In the genomic region with DNA sequence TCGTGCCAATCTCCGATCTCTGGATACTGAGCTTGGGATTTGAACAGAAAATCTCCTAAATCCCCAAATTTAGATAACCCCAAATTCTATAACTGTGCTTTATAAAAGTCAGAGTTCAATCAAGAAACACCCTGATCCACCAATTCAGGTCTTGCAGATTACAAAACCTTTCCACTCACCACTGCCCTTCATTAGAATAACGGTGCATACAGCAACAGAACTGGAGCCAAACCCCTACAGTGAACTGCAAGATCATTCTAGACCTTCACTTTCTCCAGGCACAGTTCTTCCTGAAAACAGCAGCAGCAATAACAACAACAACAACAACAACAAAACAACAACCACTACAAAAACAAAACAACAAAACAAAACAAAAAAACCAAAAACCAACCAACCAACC, we compare ENCODE assay signal across 22 mouse cellular contexts. TPM values are rescaled to one million over a fixed set of nuclear protein-coding genes. Genes with fewer than 3 reads are reported as not detected.
ATAC-seq and TF ChIP-seq lines count a peak whose summit lies in the region.
"Had no signal": no experiment of that assay in that cellular context is flagged by ENCODE, and none has a peak within 500 bp of the region (broad histone marks: within the 10 kb centered on the region; RNA-seq: fewer than 3 reads in every experiment).

No protein-coding gene starts in this region.

- no peaks in the 10 kb centered on the region for H3K9me3 ChIP-seq in liver, embryonic 16.5 days (replicated peaks; ENCODE audit: control insufficient read depth, low read length)
- no peaks in the 10 kb centered on the region for H3K9me3 ChIP-seq in liver, embryonic 12.5 days (replicated peaks)
- no peaks in the 10 kb centered on the region for H3K9me3 ChIP-seq in intestine, postnatal 0 days (ENCODE audit: control insufficient read depth)
- H3K9me3 ChIP-seq: embryonic facial prominence, embryonic 12.5 days; embryonic facial prominence, embryonic 15.5 days; forebrain, embryonic 12.5 days; forebrain, embryonic 15.5 days; G1E; heart, embryonic 10.5 days; heart, embryonic 13.5 days had no signal

- no peaks in the 10 kb centered on the region for H3K36me3 ChIP-seq in liver, embryonic 16.5 days (ENCODE audit: control insufficient read depth, insufficient read depth)
- H3K36me3 ChIP-seq in liver, embryonic 12.5 days, result no peaks in the 10 kb centered on the region
- H3K36me3 ChIP-seq in macrophage (ENCODE audit: inconsistent target), result no peaks in the 10 kb centered on the region
- H3K36me3 ChIP-seq in intestine, postnatal 0 days (ENCODE audit: control insufficient read depth, insufficient read depth), result no peaks in the 10 kb centered on the region
- H3K36me3 ChIP-seq: embryonic facial prominence, embryonic 12.5 days; embryonic facial prominence, embryonic 15.5 days; forebrain, embryonic 12.5 days; forebrain, embryonic 15.5 days; G1E; heart, embryonic 10.5 days; heart, embryonic 13.5 days had no signal

- peak overlapping the region; percentile 4; the same call in 1 of the 2 replicates for H3K27ac ChIP-seq in liver, embryonic 16.5 days (ENCODE audit: low read length)
- no peak overlapping the region for H3K27ac ChIP-seq in liver, embryonic 12.5 days
- peak overlapping the region; percentile 27; the same call in 1 of the 2 replicates for H3K27ac ChIP-seq in macrophage
- no peak overlapping the region for H3K27ac ChIP-seq in intestine, postnatal 0 days (ENCODE audit: low read depth, low read length)
- H3K27ac ChIP-seq: embryonic facial prominence, embryonic 12.5 days; embryonic facial prominence, embryonic 15.5 days; forebrain, embryonic 12.5 days; forebrain, embryonic 15.5 days; heart, adult 2 months; heart, embryonic 10.5 days; heart, embryonic 13.5 days; hindbrain, embryonic 14.5 days; hindbrain, postnatal 0 days had no signal

- TF ChIP-seq CTCF in intestine, postnatal 0 days (IDR thresholded peaks at IDR 0.05; ENCODE audit: low read depth), result no peak

- H3K9ac ChIP-seq in liver, embryonic 16.5 days (ENCODE audit: low read depth, low read length), result no peak overlapping the region
- no peak overlapping the region for H3K9ac ChIP-seq in liver, embryonic 12.5 days
- H3K9ac ChIP-seq in intestine, postnatal 0 days (ENCODE audit: low read depth, low read length), result no peak overlapping the region
- H3K9ac ChIP-seq: embryonic facial prominence, embryonic 12.5 days; embryonic facial prominence, embryonic 15.5 days; forebrain, embryonic 12.5 days; forebrain, embryonic 15.5 days; heart, embryonic 13.5 days; hindbrain, embryonic 14.5 days had no signal

- H3K4me1 ChIP-seq in liver, embryonic 16.5 days (ENCODE audit: control insufficient read depth, low read depth, low read length), result no peaks in the 10 kb centered on the region; the same call in 1 of the 2 replicates
- H3K4me1 ChIP-seq in liver, embryonic 12.5 days, result no peaks in the 10 kb centered on the region
- no peaks in the 10 kb centered on the region for H3K4me1 ChIP-seq in intestine, postnatal 0 days (replicated peaks; ENCODE audit: control insufficient read depth, insufficient read depth, low read length)
- H3K4me1 ChIP-seq: embryonic facial prominence, embryonic 12.5 days; embryonic facial prominence, embryonic 15.5 days; forebrain, embryonic 12.5 days; forebrain, embryonic 15.5 days; heart, embryonic 10.5 days; heart, embryonic 13.5 days had no signal

- 59% methylated on average over 3 of the region's 3 CpGs for WGBS in liver, embryonic 16.5 days (ENCODE audit: insufficient replicate concordance)
- 65% methylated on average over 3 of the region's 3 CpGs for WGBS in liver, embryonic 12.5 days (ENCODE audit: insufficient replicate concordance)
- WGBS in macrophage (ENCODE audit: missing documents), result 55% methylated on average over 3 of the region's 3 CpGs
- 76% methylated on average over 3 of the region's 3 CpGs for WGBS in intestine, postnatal 0 days

- no peak overlapping the region for H3K4me3 ChIP-seq in liver, embryonic 16.5 days (ENCODE audit: low read depth, low read length)
- no peak overlapping the region for H3K4me3 ChIP-seq in liver, embryonic 12.5 days
- no peak overlapping the region for H3K4me3 ChIP-seq in macrophage (ENCODE audit: inconsistent target)
- no peak overlapping the region for H3K4me3 ChIP-seq in intestine, postnatal 0 days (ENCODE audit: low read depth, low read length)
- H3K4me3 ChIP-seq: embryonic facial prominence, embryonic 12.5 days; embryonic facial prominence, embryonic 15.5 days; forebrain, embryonic 12.5 days; forebrain, embryonic 15.5 days; heart, adult 2 months; heart, embryonic 10.5 days; heart, embryonic 13.5 days had no signal

- no peak overlapping the region for H3K4me2 ChIP-seq in liver, embryonic 16.5 days (ENCODE audit: low read depth, low read length)
- no peak overlapping the region for H3K4me2 ChIP-seq in liver, embryonic 12.5 days
- H3K4me2 ChIP-seq in intestine, postnatal 0 days (replicated peaks; ENCODE audit: low read depth), result no peak overlapping the region
- H3K4me2 ChIP-seq: embryonic facial prominence, embryonic 12.5 days; embryonic facial prominence, embryonic 15.5 days; forebrain, embryonic 12.5 days; forebrain, embryonic 15.5 days; heart, embryonic 13.5 days; hindbrain, embryonic 14.5 days had no signal

- no peak for ATAC-seq in liver, embryonic 16.5 days (ENCODE audit: low read depth)
- no peak for ATAC-seq in liver, embryonic 12.5 days
- ATAC-seq in common myeloid progenitor, adult 5-6 weeks (replicated peaks; ENCODE audit: low read depth, poor library complexity, severe bottlenecking), result 0 out of 2 replicates have a peak, but pooled peaks have one; percentile 22
- ATAC-seq in intestine, postnatal 0 days, result no peak
- ATAC-seq in activated CD4-positive, CD25-positive, alpha-beta regulatory T cell, adult 4 months, result no peak
- ATAC-seq: forebrain, embryonic 15.5 days; hindbrain, postnatal 0 days; Patski had no signal

- no peaks in the 10 kb centered on the region for H3K27me3 ChIP-seq in liver, embryonic 16.5 days (ENCODE audit: control insufficient read depth, insufficient read depth, low read depth, low read length)
- H3K27me3 ChIP-seq in liver, embryonic 12.5 days (replicated peaks), result no peaks in the 10 kb centered on the region
- H3K27me3 ChIP-seq in intestine, postnatal 0 days (replicated peaks; ENCODE audit: control insufficient read depth, insufficient read depth, low read length), result no peaks in the 10 kb centered on the region
- H3K27me3 ChIP-seq: embryonic facial prominence, embryonic 12.5 days; embryonic facial prominence, embryonic 15.5 days; forebrain, embryonic 12.5 days; forebrain, embryonic 15.5 days; heart, embryonic 13.5 days had no signal

- H3K79me2 ChIP-seq in macrophage (ENCODE audit: inconsistent target), result no peaks in the 10 kb centered on the region

RNA-seq across cellular contexts. Expression of gene Sell, which starts 25.0 kb away (rescaled TPM):
- polyA plus RNA-seq in liver, embryonic 16.5 days (2015; fragmentation: Nextera tagmentation; extraction: Ambion mirVana), result 11.8 and 13.4 TPM in 2 replicates
- polyA plus RNA-seq in liver, embryonic 12.5 days (2016; fragmentation: Nextera tagmentation; extraction: Ambion mirVana), result 2.0 and 3.2 TPM in 2 replicates
- total RNA-seq in common myeloid progenitor, adult 5-6 weeks (2017), result 275 and 283 TPM in 2 replicates
- total RNA-seq in macrophage (2018; cell fraction: chromatin; rRNA removed), result 10 to 100 TPM in 1 of 26 experiments, 1 to 10 TPM in 13, under 1 TPM in 7, not detected in 5; 0.12 to 11.1 (median 2.0) TPM
- total RNA-seq in macrophage (2018; cell fraction: cytosol; rRNA removed), result 10 to 100 TPM in 13 of 26 experiments, 1 to 10 TPM in 9, under 1 TPM in 4; 0.84 to 52.5 (median 8.5) TPM
- total RNA-seq in macrophage (2018; cell fraction: nucleus; rRNA removed), result 10 to 100 TPM in 13 of 26 experiments, 1 to 10 TPM in 7, under 1 TPM in 6; 0.49 to 62.7 (median 10.6) TPM
- polyA plus RNA-seq in macrophage (2018), result 0.93 to 3.3 TPM (median 2.5 TPM) in 3 replicates
- polyA plus RNA-seq in intestine, postnatal 0 days (2015; fragmentation: Nextera tagmentation; extraction: Ambion mirVana), result 0.23 and 0.25 TPM in 2 replicates
- 100 to 1,000 TPM; 486 to 518 TPM for polyA plus RNA-seq in activated CD4-positive, CD25-positive, alpha-beta regulatory T cell, adult 4 months (2017; shearing (Covaris generic))
- total RNA-seq: CH12.LX had no signal
- polyA plus RNA-seq: forebrain, embryonic 12.5 days; G1E; heart, embryonic 10.5 days; hindbrain, embryonic 11.5 days; hindbrain, embryonic 14.5 days; Patski had no signal

RNA-seq across cellular contexts. Expression of gene Selp, which starts 28.3 kb away (rescaled TPM):
- 0.75 and 1.2 TPM in 2 replicates for polyA plus RNA-seq in liver, embryonic 16.5 days (2015; fragmentation: Nextera tagmentation; extraction: Ambion mirVana)
- polyA plus RNA-seq in liver, embryonic 12.5 days (2016; fragmentation: Nextera tagmentation; extraction: Ambion mirVana), result 0.38 and 0.41 TPM in 2 replicates
- 5.2 and 5.9 TPM in 2 replicates for total RNA-seq in common myeloid progenitor, adult 5-6 weeks (2017)
- 10 to 100 TPM in 1 of 26 experiments, 1 to 10 TPM in 4, under 1 TPM in 4, not detected in 17; 0.25 to 10.2 (median 1.3) TPM for total RNA-seq in macrophage (2018; cell fraction: chromatin; rRNA removed)
- total RNA-seq in macrophage (2018; cell fraction: cytosol; rRNA removed), result 1 to 10 TPM in 1 of 26 experiments, under 1 TPM in 24, not detected in 1; 0.03 to 3.7 (median 0.18) TPM
- 1 to 10 TPM in 7 of 26 experiments, under 1 TPM in 14, not detected in 5; 0.15 to 8.5 (median 0.40) TPM for total RNA-seq in macrophage (2018; cell fraction: nucleus; rRNA removed)
- polyA plus RNA-seq in macrophage (2018), result 0.11 to 0.69 TPM (median 0.25 TPM) in 3 replicates
- 0.41 and 0.50 TPM in 2 replicates for polyA plus RNA-seq in intestine, postnatal 0 days (2015; fragmentation: Nextera tagmentation; extraction: Ambion mirVana)
- 1 to 10 TPM; 1.9 to 4.3 TPM for polyA plus RNA-seq in activated CD4-positive, CD25-positive, alpha-beta regulatory T cell, adult 4 months (2017; shearing (Covaris generic))
- total RNA-seq: hindbrain, postnatal 0 days had no signal
- polyA plus RNA-seq: brain, embryonic 14.5 days; embryonic facial prominence, embryonic 12.5 days; forebrain, embryonic 12.5 days; forebrain, embryonic 15.5 days; G1E; hindbrain, embryonic 14.5 days had no signal

RNA-seq across cellular contexts. Expression of gene Sele, which starts 38.8 kb away (rescaled TPM):
- polyA plus RNA-seq in liver, embryonic 16.5 days (2015; fragmentation: Nextera tagmentation; extraction: Ambion mirVana), result 0.06 TPM in 1 of 2 replicates, not detected in the other
- polyA plus RNA-seq in liver, embryonic 12.5 days (2016; fragmentation: Nextera tagmentation; extraction: Ambion mirVana), result 0.05 TPM in 1 of 2 replicates, not detected in the other
- 0.05 TPM in 1 of 2 replicates, not detected in the other for total RNA-seq in common myeloid progenitor, adult 5-6 weeks (2017)
- 10 to 100 TPM in 5 of 26 experiments, 1 to 10 TPM in 6, under 1 TPM in 4, not detected in 11; 0.22 to 27.4 (median 3.6) TPM for total RNA-seq in macrophage (2018; cell fraction: chromatin; rRNA removed)
- 10 to 100 TPM in 2 of 26 experiments, 1 to 10 TPM in 6, under 1 TPM in 10, not detected in 8; 0.04 to 16.6 (median 0.77) TPM for total RNA-seq in macrophage (2018; cell fraction: cytosol; rRNA removed)
- 10 to 100 TPM in 5 of 26 experiments, 1 to 10 TPM in 5, under 1 TPM in 6, not detected in 10; 0.20 to 18.7 (median 5.5) TPM for total RNA-seq in macrophage (2018; cell fraction: nucleus; rRNA removed)
- 0.09 TPM in 1 of 3 replicates, not detected in the others for polyA plus RNA-seq in macrophage (2018)
- 0.04 and 0.07 TPM in 2 replicates for polyA plus RNA-seq in intestine, postnatal 0 days (2015; fragmentation: Nextera tagmentation; extraction: Ambion mirVana)
- polyA plus RNA-seq in activated CD4-positive, CD25-positive, alpha-beta regulatory T cell, adult 4 months (2017; shearing (Covaris generic)), result not detected
- total RNA-seq: CH12.LX; gastrocnemius, adult 8-10 months; hindbrain, postnatal 0 days had no signal
- polyA plus RNA-seq: embryonic facial prominence, embryonic 12.5 days; forebrain, embryonic 12.5 days; forebrain, embryonic 15.5 days; G1E; heart, embryonic 10.5 days; hindbrain, embryonic 11.5 days; hindbrain, embryonic 14.5 days; hindbrain, postnatal 0 days; intestine, embryonic 14.5 days; Patski had no signal

Comparison
In these comparisons a context has a peak if more than half of its experiments do, and no peak if none do; other contexts are left out.
1. H3K27ac ChIP-seq: peak in liver, embryonic 16.5 days (single experiment) and macrophage (single experiment); none in liver, embryonic 12.5 days (single experiment) and intestine, postnatal 0 days (single experiment).
2. RNA of gene Sell, which starts 25.0 kb away (polyA plus RNA-seq): 486 to 518 TPM in activated CD4-positive, CD25-positive, alpha-beta regulatory T cell, adult 4 months; 11.8 to 13.4 TPM in liver, embryonic 16.5 days, 0.93 to 3.3 TPM in macrophage, 2.0 to 3.2 TPM in liver, embryonic 12.5 days and 0.23 to 0.25 TPM in intestine, postnatal 0 days; every median in the first group is over 10 times any median in the second.